Mouse (Mus musculus) c-Kit-negative CD71-positive TER-119-positive erythroid progenitor cells, embryonic 14.5 days (primary cell): Measurements from ENCODE around the gene Rbbp8nl.

ENCODE experiments used
- DNase-seq: peaks from one replicate; pipeline ENCODE4 v3.0.0-alpha.2; 2013; ENCODE audit warnings: low read depth, low spot score

Gene Rbbp8nl

GRCm38 (mm10) chr2:180257963-180258865 lies 31.5 kb downstream of the Rbbp8nl start:
- no peak for DNase-seq

DNA sequence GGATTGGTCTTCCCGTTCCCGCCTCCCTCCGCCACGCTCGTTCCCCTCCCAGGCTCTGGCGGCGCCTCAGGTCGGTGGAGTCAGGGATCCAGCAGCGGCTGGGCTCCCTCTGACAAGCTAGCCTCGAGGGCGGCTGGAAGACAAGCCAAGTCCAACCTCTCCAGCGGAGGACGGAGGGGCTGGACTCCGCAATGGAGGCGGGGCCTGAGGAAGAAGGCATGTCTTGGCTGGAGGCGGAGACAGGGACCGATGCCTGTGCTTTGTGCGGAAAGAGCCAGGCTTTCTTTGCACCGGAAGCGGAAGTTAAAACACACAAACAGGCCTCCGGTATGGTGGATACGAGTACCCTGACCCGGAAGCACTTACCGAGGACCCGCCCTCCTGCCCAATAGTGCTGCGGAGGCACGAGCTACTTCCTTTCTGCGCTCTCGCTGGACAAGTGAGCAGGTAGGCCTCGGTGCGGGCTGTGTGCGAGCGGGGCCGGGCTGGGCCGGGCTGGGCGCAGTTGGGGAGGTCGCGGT lies 32.6 kb downstream of the Rbbp8nl start, which contains the start of gene Rps21:
Rps21 (plus strand) TSS at position 377 of the 521 bp plus-strand sequence.
- peak; percentile 97 for DNase-seq

DNA sequence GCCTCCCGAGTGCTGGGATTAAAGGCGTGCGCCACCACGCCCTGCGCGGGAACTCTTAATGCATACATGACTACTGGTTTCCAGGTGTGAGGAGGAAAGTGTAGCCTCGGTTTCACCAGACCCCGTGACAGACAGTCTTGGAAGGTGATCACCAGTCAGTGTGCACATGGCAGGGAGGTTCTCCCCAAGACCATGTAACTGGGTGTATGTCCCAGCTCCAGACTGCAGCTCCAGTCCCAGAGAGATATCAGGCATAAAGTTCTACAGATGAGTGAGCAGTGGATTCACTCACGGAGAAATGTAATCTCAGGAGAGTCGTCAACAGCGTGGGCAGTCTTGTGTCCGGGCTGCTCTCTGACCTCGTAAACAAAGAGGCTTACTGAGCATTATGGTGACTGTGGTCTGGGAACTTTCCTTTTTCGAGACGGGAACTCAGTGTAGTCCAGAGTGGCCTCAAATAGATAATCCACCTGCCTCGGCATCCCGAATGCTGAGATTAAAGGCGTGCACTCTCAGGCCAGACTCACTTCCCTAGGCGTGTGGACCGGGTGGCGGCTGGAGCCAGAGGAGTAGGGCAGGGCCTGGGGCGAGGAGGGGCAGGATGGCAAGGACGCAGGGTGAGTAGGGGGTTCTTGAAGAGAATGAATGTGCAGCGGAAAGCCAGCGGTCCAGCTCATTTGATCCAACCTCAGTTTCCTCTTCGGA lies 33.2 kb downstream of the Rbbp8nl start:
- no peak for DNase-seq

DNA sequence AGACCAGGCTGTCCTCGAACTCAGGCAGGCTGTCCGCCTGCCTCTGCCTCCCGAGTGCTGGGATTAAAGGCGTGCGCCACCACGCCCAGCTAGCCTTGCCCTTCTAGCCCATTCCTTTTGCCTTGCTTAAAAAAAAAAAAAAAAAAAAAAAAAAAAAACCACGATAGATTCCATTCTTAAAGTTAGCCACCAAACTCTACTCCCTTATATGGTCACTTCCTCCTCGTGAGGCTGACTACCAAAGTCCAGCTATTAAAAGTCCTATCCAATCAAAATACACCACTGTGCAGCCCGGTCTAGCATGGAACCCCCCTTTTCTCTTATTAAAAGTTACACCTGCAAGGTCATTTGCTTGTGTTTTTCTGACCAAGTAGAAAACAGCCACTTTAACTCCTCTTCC lies 34.0 kb downstream of the Rbbp8nl start:
- DNase-seq = no peak

GRCm38 (mm10) chr2:180254436-180255209 lies 35.1 kb downstream of the Rbbp8nl start:
- DNase-seq = no peak

DNA sequence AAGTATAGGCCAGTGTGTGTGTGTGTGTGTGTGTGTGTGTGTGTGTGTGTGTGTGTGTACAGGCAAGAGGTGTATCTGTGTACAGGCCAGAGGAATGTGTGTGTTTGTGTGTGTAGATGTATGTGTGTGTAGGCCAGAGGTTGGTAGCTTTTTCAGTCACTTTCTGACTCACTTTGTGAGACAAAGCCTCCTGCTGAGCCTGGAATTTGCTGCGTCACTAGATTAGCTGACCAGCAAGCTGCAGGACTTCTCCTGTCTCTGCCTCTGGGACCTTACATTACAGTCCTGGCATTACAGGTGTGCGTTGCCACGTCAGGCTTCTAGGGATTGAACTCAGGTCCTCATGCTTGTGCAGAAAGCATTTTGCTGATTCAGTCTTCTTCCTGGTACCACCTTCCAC lies 37.8 kb downstream of the Rbbp8nl start:
- DNase-seq = no peak

DNA sequence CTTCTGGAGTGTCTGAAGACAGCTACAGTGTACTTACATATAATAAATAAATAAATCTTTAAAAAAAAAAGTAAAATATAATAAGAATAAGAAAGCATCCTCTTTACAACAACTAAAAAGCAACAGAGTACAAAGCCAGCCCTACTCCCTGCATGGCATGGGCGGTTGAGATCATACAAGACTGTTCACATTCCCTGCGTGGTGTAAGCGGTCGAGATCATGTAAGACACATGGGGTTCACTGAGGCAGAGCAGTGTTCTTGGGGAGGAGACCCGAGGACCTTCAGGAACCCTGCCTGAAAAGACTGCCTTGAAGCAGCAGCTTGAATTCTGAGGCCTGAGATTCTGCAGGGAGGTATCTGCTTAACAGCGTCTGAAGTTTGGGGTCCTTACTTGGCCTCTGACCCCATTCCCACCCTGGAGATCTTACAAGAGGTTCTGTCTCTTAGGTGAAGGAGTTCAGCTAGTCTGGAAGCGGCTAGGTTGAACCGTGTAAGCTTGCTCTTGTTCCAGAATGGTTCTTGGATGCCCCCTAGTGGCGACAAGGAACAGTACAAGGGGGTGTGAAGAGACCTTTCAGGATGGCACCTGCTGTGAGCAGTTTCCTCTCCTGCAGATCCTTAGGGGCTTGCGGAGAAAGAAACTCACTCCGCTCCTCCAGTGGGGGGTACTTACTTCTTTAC lies 38.6 kb downstream of the Rbbp8nl start:
- DNase-seq = peak; percentile 67

GRCm38 (mm10) chr2:180248947-180249660 lies 40.6 kb downstream of the Rbbp8nl start:
- DNase-seq = no peak

- DNase-seq = no peak
These were observed 41.8 kb downstream of the Rbbp8nl start for GRCm38 (mm10) chr2:180247916-180248315.

GRCm38 (mm10) chr2:180243108-180243507 lies 46.6 kb downstream of the Rbbp8nl start:
- DNase-seq = no peak

GRCm38 (mm10) chr2:180238591-180238990 lies 51.1 kb downstream of the Rbbp8nl start:
- DNase-seq = peak; percentile 36

GRCm38 (mm10) chr2:180237601-180238345 lies 51.9 kb downstream of the Rbbp8nl start:
- DNase-seq = no peak

GRCm38 (mm10) chr2:180236930-180237329 lies 52.7 kb downstream of the Rbbp8nl start:
- DNase-seq = peak; percentile 59

DNA sequence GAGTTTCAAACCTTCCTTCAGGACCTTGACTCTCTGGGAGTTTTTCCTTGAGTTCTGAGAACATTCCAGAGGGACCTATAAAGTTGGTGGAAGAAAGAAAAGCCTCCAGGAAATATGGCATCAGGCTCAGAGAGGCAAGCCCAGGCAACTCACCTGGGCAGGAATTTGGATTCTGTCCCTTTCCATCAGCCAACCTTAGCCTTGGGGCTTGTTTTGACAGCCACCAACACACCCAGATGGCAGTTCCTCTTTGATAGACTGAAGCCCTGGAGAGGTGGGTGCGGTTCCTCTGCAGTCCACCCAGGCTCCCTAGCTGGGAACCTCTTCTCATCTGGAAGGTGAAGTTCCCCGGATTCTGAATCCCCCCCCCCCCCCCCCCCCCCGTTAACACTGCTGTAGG lies 53.2 kb downstream of the Rbbp8nl start:
- no peak for DNase-seq

DNA sequence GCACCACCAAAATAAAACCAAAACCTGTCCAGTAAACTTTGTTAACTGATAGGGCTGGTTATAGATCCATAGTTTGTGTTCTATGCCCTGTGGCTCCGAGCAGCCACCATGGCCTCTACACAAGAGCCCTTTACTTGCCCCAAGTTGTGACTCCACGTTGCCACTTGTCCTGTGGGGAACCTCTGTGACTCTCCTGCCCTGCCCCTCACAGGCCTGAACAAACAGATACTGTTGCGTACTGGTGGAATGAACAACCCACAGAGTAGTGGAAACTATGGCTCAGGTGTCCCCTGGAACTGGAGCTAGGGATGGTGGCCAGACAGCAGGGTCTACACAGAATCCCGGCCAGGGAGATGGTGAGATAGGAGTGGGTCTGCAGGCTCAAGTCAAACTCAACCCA lies 53.9 kb downstream of the Rbbp8nl start:
- no peak for DNase-seq

DNA sequence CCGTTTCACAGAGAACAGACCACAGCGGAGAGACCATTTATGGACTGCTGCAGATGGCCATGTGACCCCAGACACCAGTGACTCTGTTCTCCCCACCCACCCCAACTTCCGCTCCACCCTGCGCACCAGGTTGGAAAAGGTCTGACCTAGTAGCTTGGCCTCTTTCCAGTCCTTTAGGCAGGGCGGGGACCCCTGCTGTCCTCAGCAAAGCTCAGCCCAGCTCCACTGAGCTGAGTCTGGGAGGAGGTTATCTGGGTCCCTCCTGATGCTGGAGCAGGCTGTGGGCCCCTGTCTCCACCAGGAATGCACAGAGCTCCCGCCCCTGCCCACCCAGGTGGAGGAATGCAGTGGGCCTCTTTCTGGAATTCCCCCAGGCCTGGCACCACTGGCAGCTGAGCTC lies 54.7 kb downstream of the Rbbp8nl start:
- no peak for DNase-seq

DNA sequence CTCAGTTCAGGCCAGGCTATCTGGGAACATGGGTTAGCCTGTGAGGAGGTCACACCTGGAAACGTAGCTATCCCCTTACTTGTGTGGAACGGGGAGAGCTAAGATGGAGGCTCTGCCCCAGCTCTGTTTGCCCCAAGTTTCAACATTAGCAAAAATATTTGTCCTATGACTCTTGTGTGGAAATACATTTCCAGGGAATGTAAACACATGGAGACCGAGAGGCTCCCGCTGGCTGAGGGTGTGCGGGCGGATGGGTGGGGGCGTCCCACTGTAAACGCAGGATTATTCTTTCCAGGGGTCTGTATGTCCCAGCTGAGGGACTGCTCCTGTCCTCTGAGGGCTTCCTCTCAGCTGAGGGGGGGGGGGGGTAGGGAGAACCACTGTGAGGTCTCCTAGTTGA lies 55.3 kb downstream of the Rbbp8nl start:
- no peak for DNase-seq

DNA sequence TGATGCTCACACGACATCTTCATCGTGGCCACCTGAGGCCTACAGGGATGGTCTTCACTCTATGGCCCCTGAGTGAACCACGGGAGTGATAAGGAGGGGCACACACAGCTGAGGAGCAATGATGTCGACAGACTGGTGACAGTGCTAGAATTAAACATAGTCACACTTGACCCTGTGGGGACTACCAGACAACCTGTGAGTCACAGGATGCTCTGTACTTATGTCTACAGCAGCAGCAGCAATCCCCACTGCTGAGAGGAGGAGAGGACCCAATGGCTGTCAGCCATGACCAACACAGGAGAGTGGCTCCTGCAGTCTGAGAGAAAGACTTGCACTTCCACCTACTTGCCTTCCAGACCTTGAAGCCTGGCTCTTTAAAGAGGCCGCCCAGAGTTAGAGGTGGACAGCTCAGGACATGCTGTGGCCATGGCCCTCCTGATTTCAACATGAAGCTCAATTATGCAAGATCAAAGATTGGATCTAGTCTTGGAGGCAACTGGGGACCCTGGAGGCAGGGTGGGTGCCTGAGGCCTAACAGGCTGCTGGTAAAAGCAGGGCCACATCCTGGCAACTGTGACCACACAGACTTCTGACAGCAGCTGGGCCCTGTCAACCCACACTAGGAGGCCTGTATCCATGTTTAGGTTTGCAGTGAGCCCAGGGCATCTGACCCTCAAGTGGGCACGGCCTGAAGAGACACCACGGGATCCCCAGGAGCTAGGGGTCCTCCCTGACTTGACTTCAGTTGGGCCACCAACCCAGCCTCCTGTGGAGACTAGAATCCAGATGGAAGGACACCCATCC lies 56.4 kb downstream of the Rbbp8nl start:
- DNase-seq = no peak

DNA sequence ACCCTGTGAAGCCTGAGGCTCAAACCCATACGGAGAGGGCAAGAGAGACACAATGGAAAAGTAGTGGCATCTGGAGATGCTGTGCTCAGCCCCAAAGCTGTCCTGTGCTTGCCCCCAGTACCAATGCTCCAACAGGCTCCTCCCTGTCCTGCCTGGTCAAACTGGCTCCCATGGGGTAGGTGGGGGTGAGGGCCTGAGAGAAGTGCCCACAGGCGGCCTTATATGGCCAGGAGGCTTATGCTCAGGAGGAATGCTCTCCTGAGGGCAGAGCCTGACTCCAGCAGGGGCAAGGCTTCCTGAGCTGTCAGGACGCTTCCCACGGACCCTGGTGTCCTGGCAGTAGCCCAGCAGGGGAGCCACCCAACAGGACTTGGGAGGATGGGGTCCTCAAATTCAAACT lies 59.2 kb downstream of the Rbbp8nl start:
- no peak for DNase-seq
